Mouse (Mus musculus) ovary, postnatal 14 days (tissue): ENCODE data around the gene Stmnd1.
"Not testable (repeated sequence)": the region's sequence is repeated elsewhere in the genome, so short reads cannot be mapped to it uniquely, and the experiment has no call there.

Experiments used
- DNase-seq: peaks from one replicate; pipeline ENCODE4 v3.0.0; 2022; ENCODE audit warnings: low spot score

Stmnd1 gene

GRCm38 (mm10) chr13:46290537-46290936, 17.0 kb downstream of the Stmnd1 start:
- DNase-seq = no peak

- DNase-seq = no peak
Observed at GRCm38 (mm10) chr13:46294365-46294764, 20.8 kb downstream of the Stmnd1 start.

- DNase-seq = no peak
Observed at GRCm38 (mm10) chr13:46297701-46298100, 24.2 kb downstream of the Stmnd1 start.

- peak; percentile 49 for DNase-seq
Observed at GRCm38 (mm10) chr13:46310790-46311189, 37.3 kb downstream of the Stmnd1 start.

- DNase-seq = no peak
Observed at GRCm38 (mm10) chr13:46313176-46313575, 39.7 kb downstream of the Stmnd1 start.

- no peak for DNase-seq
Observed at GRCm38 (mm10) chr13:46315165-46315564, 41.6 kb downstream of the Stmnd1 start.

- no peak for DNase-seq
Observed at GRCm38 (mm10) chr13:46326351-46326985, 52.9 kb downstream of the Stmnd1 start.

- DNase-seq = no peak
Observed at GRCm38 (mm10) chr13:46335020-46335419, 61.5 kb downstream of the Stmnd1 start.

- DNase-seq = not testable (repeated sequence)
Observed at GRCm38 (mm10) chr13:46336281-46336680, 62.8 kb downstream of the Stmnd1 start.

- DNase-seq = no peak
Observed at GRCm38 (mm10) chr13:46337791-46338190, 64.3 kb downstream of the Stmnd1 start.

- DNase-seq = no peak
Observed at GRCm38 (mm10) chr13:46339954-46340353, 66.4 kb downstream of the Stmnd1 start.

GRCm38 (mm10) chr13:46340583-46340982, 67.1 kb downstream of the Stmnd1 start:
- DNase-seq = no peak

GRCm38 (mm10) chr13:46341419-46341818, 67.9 kb downstream of the Stmnd1 start:
- no peak for DNase-seq

GRCm38 (mm10) chr13:46343226-46343625, 69.7 kb downstream of the Stmnd1 start:
- DNase-seq = peak; percentile 15

- no peak for DNase-seq
Observed at GRCm38 (mm10) chr13:46346830-46347512, 73.5 kb downstream of the Stmnd1 start.

- DNase-seq = no peak
Observed at GRCm38 (mm10) chr13:46349664-46350063, 76.1 kb downstream of the Stmnd1 start.
